Mouse (Mus musculus): ENCODE data around the gene Gbe1. TPM values are rescaled to one million over a fixed set of nuclear protein-coding genes. Genes with fewer than 3 reads are reported as not detected.

Gbe1 gene
- polyA plus RNA-seq, 1 experiment from 2014 or later, result 13.4 TPM

DNA sequence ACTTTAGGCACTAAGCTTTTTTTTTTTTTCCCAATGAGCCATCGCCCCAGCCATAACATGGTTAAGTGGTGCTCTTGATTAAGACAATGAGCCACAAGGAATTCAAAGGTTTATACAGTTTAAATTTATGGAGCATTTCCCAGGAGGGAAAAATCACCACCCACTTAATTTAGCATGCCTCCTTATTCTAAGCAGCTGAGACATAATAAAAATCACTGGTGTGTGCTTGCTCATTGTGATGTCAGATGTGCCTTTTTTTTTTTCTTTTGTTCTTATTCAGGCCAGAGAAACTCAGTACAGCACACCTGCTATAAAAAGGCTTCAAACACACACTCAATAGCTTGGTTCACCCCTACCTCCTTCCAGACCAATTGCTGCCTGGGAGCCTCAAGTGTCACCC, 303.9 kb downstream of the Gbe1 start:
- no peak overlapping the region for H3K27ac ChIP-seq (replicated peaks)
- H3K27me3 ChIP-seq, result no peaks in the 10 kb centered on the region
- H3K4me2 ChIP-seq (replicated peaks), result no peak overlapping the region
- no peaks in the 10 kb centered on the region for H3K9me3 ChIP-seq
- no peaks in the 10 kb centered on the region for H3K36me3 ChIP-seq
- H3K4me1 ChIP-seq, result no peaks in the 10 kb centered on the region
- H3K4me3 ChIP-seq, result no peak overlapping the region
- H3K9ac ChIP-seq (replicated peaks), result no peak overlapping the region
- 72% methylated on average over 1 of the region's 1 CpGs for WGBS
- no peak for ATAC-seq (replicated peaks)

DNA sequence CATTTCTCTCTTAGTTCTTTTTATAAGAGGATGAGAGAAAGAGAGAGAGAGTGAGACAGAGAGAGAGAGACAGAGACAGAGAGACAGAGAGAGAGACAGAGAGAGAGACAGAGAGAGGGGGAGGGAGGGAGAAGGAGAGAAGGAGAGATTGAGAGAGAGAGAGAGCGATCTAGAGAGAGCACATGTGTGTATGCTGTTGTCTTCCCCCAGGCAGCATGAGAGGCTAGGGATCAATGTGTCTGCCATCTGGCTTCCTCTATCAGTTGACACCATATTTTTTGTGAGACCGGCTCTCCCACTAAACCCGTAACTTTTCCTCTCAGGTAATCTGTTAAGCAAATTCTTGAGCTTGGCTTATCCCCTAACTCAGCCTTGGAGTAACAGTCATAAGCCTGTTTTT, 304.4 kb downstream of the Gbe1 start:
- Histone ChIP-seq H3K9ac (replicated peaks) (no peak overlapping the region), H3K4me2 (replicated peaks) (no peak overlapping the region), H3K27ac (replicated peaks) (no peak overlapping the region), H3K36me3 (no peaks in the 10 kb centered on the region), H3K27me3 (no peaks in the 10 kb centered on the region), H3K4me1 (no peaks in the 10 kb centered on the region), H3K9me3 (no peaks in the 10 kb centered on the region), H3K4me3 (no peak overlapping the region)
- WGBS, result 82% methylated on average over 3 of the region's 3 CpGs
- no peak for ATAC-seq (replicated peaks)

All from forebrain, embryonic 15.5 days (tissue).